Mouse (Mus musculus): ENCODE results near the gene Olfr114.

The Olfr114 gene

DNA sequence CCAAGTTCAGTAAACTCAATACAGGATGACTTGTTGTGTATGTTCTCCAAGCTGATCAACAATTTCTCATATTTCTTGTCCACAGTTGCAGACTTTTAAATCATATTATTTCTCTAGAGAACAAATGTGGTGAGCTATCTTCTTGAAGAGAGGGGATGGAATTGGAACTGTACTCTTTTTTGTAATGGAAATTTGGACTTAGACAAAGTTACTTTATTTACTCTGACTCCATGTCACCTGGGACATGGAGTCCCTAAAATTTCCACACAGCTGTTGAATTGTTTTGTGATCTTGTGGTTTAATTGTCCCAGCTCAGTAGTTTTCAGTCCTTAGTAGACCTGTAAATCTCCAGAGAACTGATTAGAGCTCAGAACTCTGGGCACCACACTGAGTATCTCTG, at the start of gene Olfr114:
Gene Olfr114 (minus strand): TSS at position 101 of the 400 bp plus-strand sequence.
- no peak for DNase-seq (ENCODE audit: extremely low read depth, insufficient read length, low spot score)

DNA sequence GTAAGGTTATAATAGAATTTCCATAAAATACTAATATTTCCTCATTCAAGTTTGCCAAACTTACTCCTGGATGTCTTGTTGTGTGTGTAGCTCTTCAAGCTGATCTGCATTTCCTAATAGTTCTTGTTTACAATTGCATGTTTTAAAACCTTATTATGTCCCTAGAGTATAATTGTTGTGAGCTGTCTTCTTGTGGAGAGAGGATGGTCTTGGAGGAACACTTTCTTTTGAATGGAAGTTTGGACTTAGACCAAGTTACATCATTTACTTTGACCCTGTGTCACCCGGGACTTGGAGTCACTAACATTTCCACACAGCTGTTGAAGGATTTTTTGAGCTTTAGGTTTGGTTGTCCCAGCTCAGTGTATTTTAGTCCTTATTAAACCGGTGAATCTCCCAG, 34.5 kb upstream of the Olfr114 start, which contains the start of the genes Olfr115 and Olfr116:
Gene Olfr115 (minus strand): TSS at position 101 of the 400 bp plus-strand sequence.
Gene Olfr116 (minus strand): TSS at position 191 of the 400 bp plus-strand sequence.
- no peak for DNase-seq (ENCODE audit: extremely low read depth, insufficient read length, low spot score)

DNA sequence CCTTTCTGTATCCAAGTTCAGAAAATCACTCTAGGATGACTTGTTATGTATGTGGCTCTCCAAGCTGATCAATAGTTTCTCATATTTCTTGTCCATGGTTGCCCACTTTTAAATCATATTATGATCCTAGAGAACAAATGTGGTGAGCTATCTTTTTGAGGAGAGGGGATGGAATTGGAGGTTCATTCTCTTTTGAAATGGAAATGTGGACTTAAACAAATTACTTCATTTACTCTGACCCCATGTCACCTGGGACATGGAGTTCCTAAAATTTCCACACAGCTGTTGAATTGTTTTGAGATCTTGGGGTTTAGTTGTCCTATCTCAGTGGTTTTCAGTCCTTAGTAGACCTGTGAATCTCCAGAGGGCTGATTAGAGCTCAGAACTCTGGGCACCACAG, 15.0 kb downstream of the Olfr114 start, which contains the start of gene Olfr113:
Gene Olfr113 (minus strand): TSS at position 101 of the 400 bp plus-strand sequence.
- DNase-seq (ENCODE audit: extremely low read depth, insufficient read length, low spot score), result no peak

DNA sequence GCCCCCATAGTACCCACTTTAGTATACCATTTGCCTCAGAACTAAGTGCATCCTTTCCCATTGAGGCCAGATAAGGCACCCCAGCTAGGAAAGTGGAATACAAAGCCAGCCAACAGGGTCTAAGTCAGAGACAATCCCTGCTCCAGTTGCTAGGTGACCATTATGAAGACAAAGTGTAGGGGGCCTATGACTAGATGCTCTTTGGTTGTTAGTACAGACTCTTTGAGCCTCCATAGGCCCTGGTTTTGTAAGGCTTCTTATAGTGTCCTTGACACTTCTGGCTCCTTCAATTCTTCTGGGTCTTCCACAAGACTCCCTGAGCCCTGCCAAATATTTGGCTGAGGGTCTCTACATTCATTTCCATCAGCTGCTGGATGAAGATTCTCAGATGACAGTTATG, 23.2 kb downstream of the Olfr114 start, which contains the start of gene Olfr112:
Gene Olfr112 (minus strand): TSS at position 101 of the 400 bp plus-strand sequence.
- DNase-seq (ENCODE audit: extremely low read depth, insufficient read length, low spot score), result no peak

DNA sequence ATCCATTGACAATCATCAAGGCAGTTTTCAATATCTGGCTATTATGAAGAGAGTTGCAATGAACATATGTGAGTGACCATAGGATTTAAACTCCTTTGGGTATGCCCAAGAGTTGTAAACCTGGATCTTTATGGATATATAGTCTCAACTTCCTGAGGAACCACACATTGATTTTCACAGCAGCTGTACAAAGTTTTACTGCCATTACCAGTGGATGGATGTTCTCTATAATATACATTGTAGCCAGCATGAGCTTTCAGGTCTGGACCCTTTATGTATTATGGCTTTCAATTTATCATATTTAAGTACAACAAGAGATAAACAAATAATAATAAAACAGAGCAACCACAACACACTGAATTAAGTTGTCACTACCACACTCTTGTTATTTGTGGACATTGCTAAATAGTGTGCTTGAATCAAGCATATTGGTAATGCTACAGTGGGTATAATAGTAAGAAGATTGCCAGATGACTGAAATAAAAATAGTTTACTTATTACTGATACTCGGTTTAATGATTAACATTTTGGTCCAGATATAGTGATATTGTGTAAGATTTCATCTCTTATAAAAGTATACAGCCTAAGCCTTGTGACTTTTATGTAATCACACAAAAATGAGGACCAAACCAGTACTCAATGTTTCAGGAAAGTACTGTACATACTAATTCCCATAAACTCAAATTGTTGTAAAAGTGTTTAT, 33.5 kb downstream of the Olfr114 start:
- DNase-seq (ENCODE audit: extremely low read depth, insufficient read length, low spot score), result no peak

DNA sequence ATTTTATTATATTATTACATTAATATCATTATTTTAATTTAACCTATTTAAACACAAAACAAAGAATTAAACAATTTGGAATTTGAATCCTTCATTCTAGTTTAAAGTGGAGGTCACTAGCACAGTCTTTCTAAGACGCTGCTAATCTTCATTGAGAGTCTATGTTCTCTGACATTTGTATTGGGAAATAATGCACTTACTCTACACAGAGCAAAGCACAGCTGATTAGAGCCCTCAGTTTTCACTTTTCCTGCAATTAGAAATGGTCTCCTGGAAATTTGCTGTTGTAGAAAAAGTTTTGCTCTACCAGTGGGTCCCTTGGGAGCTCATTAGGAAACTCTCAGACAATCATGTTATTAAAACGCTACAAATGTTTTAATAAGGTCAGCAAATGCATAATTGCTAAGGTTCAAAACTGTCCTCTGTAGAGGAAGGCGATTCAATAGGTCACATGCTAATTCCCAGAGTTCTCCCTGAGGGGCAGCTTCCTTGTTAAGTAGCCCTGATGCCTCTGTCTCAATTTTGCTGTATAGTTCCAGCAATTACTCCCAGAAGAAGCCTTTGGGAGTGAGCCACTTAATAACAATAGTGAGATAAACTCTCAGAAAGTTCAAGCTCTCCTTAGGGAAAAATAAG, 48.6 kb downstream of the Olfr114 start:
- DNase-seq (ENCODE audit: extremely low read depth, insufficient read length, low spot score), result no peak

DNA sequence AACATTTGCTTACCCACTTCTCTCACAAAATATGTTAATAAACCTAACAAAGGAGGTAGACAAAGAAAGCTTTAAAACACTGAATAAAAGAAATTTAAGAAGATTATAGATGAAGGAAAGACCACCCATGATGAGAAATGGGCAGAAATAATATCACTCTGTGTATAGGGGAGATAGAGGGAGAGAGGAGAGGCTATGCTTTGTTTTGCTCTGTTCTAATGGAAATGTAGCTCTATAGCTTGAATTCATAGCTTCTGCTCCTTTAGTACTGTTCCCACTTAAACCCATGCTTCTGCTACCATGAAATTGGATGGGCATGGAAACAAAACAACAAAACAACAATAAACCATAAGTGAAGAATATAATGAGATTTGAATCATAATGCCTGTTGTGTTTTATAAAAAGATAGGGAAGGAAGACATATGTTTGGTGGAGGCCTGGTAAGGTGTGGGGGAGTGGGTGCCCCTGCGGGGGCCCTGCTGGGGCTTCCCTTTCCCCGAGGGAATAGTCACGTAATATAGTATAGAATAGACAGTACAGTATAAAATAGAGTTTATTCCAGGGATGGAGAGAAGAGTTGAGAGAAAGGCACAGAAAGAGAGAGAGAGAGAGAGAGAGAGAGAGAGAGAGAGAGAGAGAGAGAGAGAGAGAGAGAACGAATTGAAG, 51.0 kb downstream of the Olfr114 start:
- no peak for DNase-seq (ENCODE audit: extremely low read depth, insufficient read length, low spot score)
